Mouse (Mus musculus): ENCODE data around the gene Hfe. TPM values are rescaled to one million over a fixed set of nuclear protein-coding genes. Genes with fewer than 3 reads are reported as not detected.
"Not testable (repeated sequence)": the region's sequence is repeated elsewhere in the genome, so short reads cannot be mapped to it uniquely, and the experiment has no call there.

Gene Hfe
- total RNA-seq, 2 experiments from 2014 or later: 4.1 to 4.2 TPM

GRCm38 (mm10) chr13:23744421-23745380, 34.0 kb upstream of the Hfe start:
- no peak for DNase-seq (ENCODE audit: low spot score in 2 of 2)

- DNase-seq (ENCODE audit: low spot score in 2 of 2): no peak
These were observed 33.3 kb upstream of the Hfe start for GRCm38 (mm10) chr13:23743963-23744362.

GRCm38 (mm10) chr13:23743215-23743614, 32.6 kb upstream of the Hfe start:
- DNase-seq (ENCODE audit: low spot score in 2 of 2): no peak

- no peak for DNase-seq (ENCODE audit: low spot score in 2 of 2)
These were observed 31.4 kb upstream of the Hfe start for GRCm38 (mm10) chr13:23742007-23742406.

GRCm38 (mm10) chr13:23740910-23741309, 30.3 kb upstream of the Hfe start:
- DNase-seq (ENCODE audit: low spot score in 2 of 2): no peak

GRCm38 (mm10) chr13:23740256-23740840, 29.7 kb upstream of the Hfe start:
- no peak for DNase-seq (ENCODE audit: low spot score in 2 of 2)

GRCm38 (mm10) chr13:23739922-23740252, 29.2 kb upstream of the Hfe start:
- DNase-seq (ENCODE audit: low spot score in 2 of 2): no peak

GRCm38 (mm10) chr13:23739069-23739921, 28.6 kb upstream of the Hfe start:
- peak; percentile 94 to 98 for DNase-seq (ENCODE audit: low spot score in 2 of 2)

GRCm38 (mm10) chr13:23738677-23739068, 28.0 kb upstream of the Hfe start, which contains the start of gene Hist1h1c:
Gene Hist1h1c (plus strand): TSS chr13:23738808.
- DNase-seq (ENCODE audit: low spot score in 2 of 2): peak; percentile 76 to 89

GRCm38 (mm10) chr13:23738041-23738440, 27.4 kb upstream of the Hfe start:
- no peak for DNase-seq (ENCODE audit: low spot score in 2 of 2)

- no peak for DNase-seq (ENCODE audit: low spot score in 2 of 2)
These were observed 26.4 kb upstream of the Hfe start for GRCm38 (mm10) chr13:23737091-23737490.

GRCm38 (mm10) chr13:23732156-23732804, 21.6 kb upstream of the Hfe start:
- DNase-seq (ENCODE audit: low spot score in 2 of 2): peak in 1 of 2 experiments; percentile 66

- DNase-seq (ENCODE audit: low spot score in 2 of 2): no peak
These were observed 19.8 kb upstream of the Hfe start for GRCm38 (mm10) chr13:23730479-23730878.

GRCm38 (mm10) chr13:23729706-23730105, 19.1 kb upstream of the Hfe start:
- DNase-seq (ENCODE audit: low spot score in 2 of 2): no peak

- no peak for DNase-seq (ENCODE audit: low spot score in 2 of 2)
These were observed 18.5 kb upstream of the Hfe start for GRCm38 (mm10) chr13:23729192-23729525.

- DNase-seq (ENCODE audit: low spot score in 2 of 2): no peak
These were observed 18.0 kb upstream of the Hfe start for GRCm38 (mm10) chr13:23728472-23729191.

GRCm38 (mm10) chr13:23725213-23725612, 14.6 kb upstream of the Hfe start:
- DNase-seq (ENCODE audit: low spot score in 2 of 2): no peak

- DNase-seq (ENCODE audit: low spot score in 2 of 2): no peak
These were observed 13.6 kb upstream of the Hfe start for GRCm38 (mm10) chr13:23724239-23724638.

- DNase-seq (ENCODE audit: low spot score in 2 of 2): not testable (repeated sequence)
These were observed 7.1 kb upstream of the Hfe start for GRCm38 (mm10) chr13:23717593-23718245.

GRCm38 (mm10) chr13:23717176-23717575, 6.5 kb upstream of the Hfe start:
- DNase-seq (ENCODE audit: low spot score in 2 of 2): no peak
